Mouse (Mus musculus) stomach, postnatal 0 days (tissue): Measurements from ENCODE around the gene Atg13. TPM values are rescaled to one million over a fixed set of nuclear protein-coding genes. Genes with fewer than 3 reads are reported as not detected.

Source experiments
- ATAC-seq: fragments of 200-750 bp; cut with Nextera tagmentation; 2 replicates; pipeline ENCODE4 v1.8.0; 2017; ENCODE audit not compliant: low FRiP score, low TSS enrichment
- DNase-seq: peaks from one replicate; pipeline ENCODE4 v3.0.0-alpha.2; 2016; ENCODE audit warnings: low spot score
- H3K27ac ChIP-seq: fragments of 300-500 bp; sonication (generic); replicated peaks from 2 replicates; pipeline ENCODE4 v1.5.1; 2014; ENCODE audit warnings: mild to moderate bottlenecking, control low read depth
- H3K27me3 ChIP-seq: fragments of 300-500 bp; sonication (generic); 2 replicates; pipeline ENCODE4 v1.6.1; 2014; ENCODE audit warnings: low read length; ENCODE audit not compliant: control insufficient read depth, insufficient read depth
- H3K36me3 ChIP-seq: fragments of 300-500 bp; sonication (generic); 2 replicates; pipeline ENCODE4 v1.6.1; 2014; ENCODE audit warnings: low read length, mixed read lengths; ENCODE audit not compliant: control insufficient read depth, insufficient read depth
- H3K4me1 ChIP-seq: fragments of 300-500 bp; sonication (generic); replicated peaks from 2 replicates; pipeline ENCODE4 v1.6.1; 2014; ENCODE audit warnings: antibody characterized with exemption; ENCODE audit not compliant: control insufficient read depth, insufficient read depth
- H3K4me2 ChIP-seq: fragments of 300-500 bp; sonication (generic); replicated peaks from 2 replicates; pipeline ENCODE4 v1.6.1; 2014; ENCODE audit warnings: low read depth, mild to moderate bottlenecking, control low read depth, moderate library complexity
- H3K4me3 ChIP-seq: fragments of 300-500 bp; sonication (generic); 2 replicates; pipeline ENCODE4 v1.5.1; 2014; ENCODE audit warnings: low read depth, low read length, control low read depth
- H3K9ac ChIP-seq: fragments of 300-500 bp; sonication (generic); 2 replicates; pipeline ENCODE4 v1.6.1; 2014; ENCODE audit warnings: mild to moderate bottlenecking, low read length, control low read depth, mixed read lengths
- H3K9me3 ChIP-seq: fragments of 300-500 bp; sonication (generic); 2 replicates; pipeline ENCODE4 v1.6.1; 2016; ENCODE audit warnings: low read length; ENCODE audit not compliant: control insufficient read depth
- CTCF ChIP-seq: IDR thresholded peaks from 2 replicates; pipeline ENCODE4 v1.5.1; 2016; ENCODE audit warnings: antibody characterized with exemption, low read depth, mild to moderate bottlenecking, moderate library complexity
- EP300 ChIP-seq: optimal IDR thresholded peaks from 2 replicates; pipeline ENCODE3; 2016; ENCODE audit warnings: antibody characterized with exemption
- WGBS: fragments of 180-500 bp; shearing (Covaris S2); extraction: QIAGEN DNeasy Blood & Tissue Kit; methylation state at CpG from one replicate; pipeline ENCODE4 v1.1.7; 2014; 5-methylcytosine and 5-hydroxymethylcytosine counted together
- polyA plus RNA-seq: library from polyadenylated mRNA; unstranded; fragments of >200 nt; fragmentation: Nextera tagmentation; extraction: Ambion mirVana; gene quantifications from 2 replicates; pipeline ENCODE4 v1.2.1, GENCODE M21; 2015

Atg13 gene
- polyA plus RNA-seq, 1 experiment from 2014 or later = 23.2 TPM

- DNase-seq = no peak
- H3K4me3 ChIP-seq = no peak overlapping the region
- no peaks in the 10 kb centered on the region for H3K27me3 ChIP-seq
- no peak overlapping the region for H3K4me2 ChIP-seq
- TF ChIP-seq CTCF = no peak
- no peak for TF ChIP-seq EP300
- peaks cover 41% of the 10 kb centered on the region for H3K36me3 ChIP-seq
- no peak for ATAC-seq
- WGBS = 79% methylated on average over 6 of the region's 6 CpGs
- H3K9ac ChIP-seq = no peak overlapping the region
- no peaks in the 10 kb centered on the region for H3K9me3 ChIP-seq
- no peak overlapping the region for H3K27ac ChIP-seq
- H3K4me1 ChIP-seq = no peaks in the 10 kb centered on the region
Observed at GRCm38 (mm10) chr2:91670038-91670437, 40.3 kb downstream of the Atg13 start.

DNA sequence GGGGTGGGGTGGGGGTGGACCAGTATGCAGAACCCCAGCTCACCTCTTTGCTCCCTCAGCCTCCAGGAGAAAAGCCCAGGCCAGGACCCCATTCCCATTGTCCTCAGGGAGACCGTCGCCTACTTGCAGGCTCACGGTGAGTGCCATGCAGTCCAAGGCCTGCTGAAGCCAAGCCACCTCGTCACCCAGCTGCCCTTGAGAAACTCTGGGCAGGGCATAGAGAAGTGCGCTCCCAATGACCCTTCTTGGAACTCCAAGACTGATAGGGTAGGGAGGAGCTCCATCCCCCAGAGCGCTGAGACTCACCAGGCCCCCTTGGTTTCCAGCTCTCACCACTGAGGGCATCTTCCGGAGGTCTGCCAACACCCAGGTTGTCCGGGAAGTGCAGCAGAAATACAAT, 41.0 kb downstream of the Atg13 start:
- 92% methylated on average over 8 of the region's 8 CpGs for WGBS
- Histone ChIP-seq H3K4me2 (no peak overlapping the region), H3K36me3 (peaks cover 42% of the 10 kb centered on the region), H3K4me3 (no peak overlapping the region), H3K4me1 (no peaks in the 10 kb centered on the region), H3K27ac (no peak overlapping the region), H3K27me3 (no peaks in the 10 kb centered on the region), H3K9me3 (no peaks in the 10 kb centered on the region), H3K9ac (no peak overlapping the region)
- DNase-seq (no peak), ATAC-seq (no peak)
- no peak for TF ChIP-seq EP300
- no peak for TF ChIP-seq CTCF

- Histone ChIP-seq H3K27me3 (no peaks in the 10 kb centered on the region), H3K27ac (no peak overlapping the region), H3K36me3 (peaks cover 53% of the 10 kb centered on the region), H3K9ac (no peak overlapping the region), H3K4me1 (no peaks in the 10 kb centered on the region), H3K9me3 (no peaks in the 10 kb centered on the region), H3K4me2 (no peak overlapping the region), H3K4me3 (no peak overlapping the region)
- DNase-seq (peak; percentile 54), ATAC-seq (peak; percentile 48)
- WGBS = 54% methylated on average over 2 of the region's 2 CpGs
- TF ChIP-seq CTCF = no peak
- TF ChIP-seq EP300 = no peak
Observed at GRCm38 (mm10) chr2:91667747-91668146, 42.6 kb downstream of the Atg13 start.

DNA sequence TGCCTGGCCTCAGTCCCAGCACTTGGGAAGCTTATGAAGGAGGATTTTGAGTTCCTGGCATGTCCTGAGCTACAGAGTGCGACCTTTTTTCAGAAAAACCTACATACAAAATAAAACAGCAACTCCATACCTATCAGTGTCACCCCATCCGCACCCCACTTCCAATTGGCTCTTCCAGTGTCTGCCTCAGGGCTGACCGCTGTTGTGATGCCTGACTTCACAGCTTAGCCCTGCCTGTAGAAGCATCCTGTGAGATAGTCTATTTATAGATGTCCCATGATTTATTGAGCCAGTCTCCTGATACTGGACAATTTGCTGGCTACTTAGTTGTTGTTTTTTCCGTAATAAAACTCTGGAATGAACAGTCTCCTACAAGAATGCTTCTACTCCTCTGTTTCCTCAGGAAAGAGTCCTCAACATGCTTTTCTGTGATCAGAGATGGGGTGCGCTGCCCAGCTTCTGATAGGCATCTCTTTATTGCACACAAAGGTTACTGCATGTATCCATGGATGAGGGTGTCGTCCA, 43.9 kb downstream of the Atg13 start:
- 90% methylated on average over 6 of the region's 6 CpGs for WGBS
- H3K36me3 ChIP-seq = peaks cover 51% of the 10 kb centered on the region
- H3K27ac ChIP-seq = no peak overlapping the region

DNA sequence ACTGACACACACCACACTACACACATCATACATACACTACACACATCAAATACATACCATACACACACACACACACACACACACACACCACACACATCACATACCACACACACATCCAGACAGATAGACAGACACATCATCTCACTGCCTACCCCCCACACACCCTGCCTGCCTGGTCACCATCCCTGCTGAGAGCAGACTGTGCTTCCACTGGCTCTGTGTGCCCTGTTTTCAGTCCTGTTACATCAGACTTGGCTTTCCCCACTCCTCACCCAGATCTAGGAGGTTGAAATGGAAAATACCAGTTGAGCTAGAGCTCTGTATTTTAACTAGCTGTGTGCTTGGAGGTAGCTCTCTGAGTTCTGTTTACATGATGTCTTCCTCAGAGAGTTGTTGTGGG, 45.6 kb downstream of the Atg13 start:
- Histone ChIP-seq H3K9ac (no peak overlapping the region), H3K4me1 (no peaks in the 10 kb centered on the region), H3K4me3 (no peak overlapping the region), H3K36me3 (peaks cover 42% of the 10 kb centered on the region), H3K27me3 (no peaks in the 10 kb centered on the region), H3K9me3 (no peaks in the 10 kb centered on the region), H3K4me2 (no peak overlapping the region), H3K27ac (no peak overlapping the region)
- DNase-seq = no peak
- ATAC-seq = no peak
- TF ChIP-seq EP300 (no peak), CTCF (no peak)

More for the DNA sequence above, 43.9 kb downstream of the Atg13 start:
- ATAC-seq (no peak), DNase-seq (no peak)
- Histone ChIP-seq H3K27me3 (no peaks in the 10 kb centered on the region), H3K4me1 (no peaks in the 10 kb centered on the region), H3K4me3 (no peak overlapping the region), H3K4me2 (no peak overlapping the region), H3K9ac (no peak overlapping the region), H3K9me3 (no peaks in the 10 kb centered on the region)
- no peak for TF ChIP-seq CTCF
- no peak for TF ChIP-seq EP300

DNA sequence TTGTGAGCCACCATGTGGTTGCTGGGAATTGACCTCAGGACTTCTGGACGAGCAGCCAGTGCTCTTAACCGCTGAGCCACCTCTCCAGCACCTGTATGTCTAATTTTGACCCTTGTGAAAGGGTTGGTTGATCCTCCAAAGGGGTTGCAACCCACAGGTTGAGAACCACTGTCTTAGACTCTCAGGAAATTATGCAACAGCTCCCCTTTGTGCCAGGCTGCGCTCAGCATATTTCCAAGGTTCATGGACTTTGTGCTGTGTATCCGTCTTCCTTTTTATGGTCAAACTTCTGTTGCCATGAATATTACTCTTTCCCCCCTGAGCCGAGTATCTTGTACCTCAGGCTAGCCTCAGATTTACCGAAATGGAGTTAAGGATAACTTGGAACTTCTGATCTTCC, 49.4 kb downstream of the Atg13 start:
- DNase-seq = no peak
- Histone ChIP-seq H3K9ac (no peak overlapping the region), H3K36me3 (peaks cover 41% of the 10 kb centered on the region), H3K4me1 (no peaks in the 10 kb centered on the region), H3K27ac (no peak overlapping the region), H3K27me3 (no peaks in the 10 kb centered on the region), H3K4me2 (no peak overlapping the region), H3K4me3 (no peak overlapping the region), H3K9me3 (no peaks in the 10 kb centered on the region)
- no peak for TF ChIP-seq EP300
- no peak for TF ChIP-seq CTCF
- WGBS = 92% methylated on average over 6 of the region's 6 CpGs
- no peak for ATAC-seq
